Mouse (Mus musculus): ENCODE measurements around the gene Egflam.

Egflam gene

DNA sequence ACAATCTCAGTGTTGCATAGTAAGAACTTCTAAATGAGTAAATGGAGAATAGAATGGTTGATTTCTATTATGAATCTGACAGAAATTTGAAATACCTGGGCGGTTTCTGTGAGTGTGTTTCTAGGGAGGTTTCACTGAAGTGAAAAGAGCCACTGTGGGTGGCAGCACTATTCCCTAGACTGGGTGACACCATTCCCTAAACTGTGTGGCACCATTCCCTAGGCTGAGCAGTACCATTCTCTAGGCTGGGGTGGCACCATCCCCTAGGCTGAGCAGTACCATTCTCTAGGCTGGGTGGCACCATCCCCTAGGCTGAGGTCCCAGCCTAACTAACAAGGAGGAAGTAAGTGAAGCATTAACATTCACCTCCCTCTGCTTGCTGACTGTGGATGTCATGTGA, 103.0 kb downstream of the Egflam start:
- in situ Hi-C loops (cut with MseI, MboI) = no loop called here

DNA sequence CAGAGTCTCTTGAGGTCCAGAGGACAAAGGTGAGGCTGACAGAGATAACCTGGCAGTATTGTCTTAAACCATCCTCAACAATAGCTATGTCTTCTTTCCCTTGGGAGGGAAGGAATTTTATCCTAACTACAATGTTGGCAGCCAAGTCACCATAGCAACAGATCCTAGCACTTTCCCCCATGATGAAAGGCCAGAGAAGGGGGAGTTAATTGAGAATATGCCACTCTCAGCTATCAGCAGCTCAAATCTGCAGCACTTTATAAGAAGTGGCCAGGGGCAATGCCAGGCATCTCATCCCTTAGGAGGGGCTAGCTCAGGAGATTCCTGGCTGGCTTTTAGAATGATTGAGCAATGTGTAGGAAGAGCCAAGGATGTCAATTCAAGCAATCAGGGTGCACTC, 105.3 kb downstream of the Egflam start:
- in situ Hi-C loops (cut with MseI, MboI) = no loop called here

DNA sequence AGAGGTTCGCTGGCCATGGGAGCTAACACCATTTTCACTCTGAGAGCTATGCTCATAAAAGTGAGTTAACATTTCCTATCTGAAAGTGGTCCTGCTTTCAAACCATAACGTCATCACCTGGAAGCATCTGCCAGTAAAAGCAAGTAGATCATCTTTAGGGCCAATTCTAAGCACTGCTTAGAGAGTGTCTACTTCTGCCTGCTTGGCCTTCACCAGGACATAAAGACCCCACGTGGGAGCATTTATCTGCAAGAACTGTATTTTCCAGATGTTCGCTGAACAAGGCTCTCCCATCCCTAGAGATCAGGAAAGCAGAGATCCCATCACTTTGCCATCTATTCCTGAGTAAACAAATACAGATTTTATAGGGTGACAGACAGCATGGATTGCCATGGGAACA, 108.2 kb downstream of the Egflam start:
- in situ Hi-C loops (cut with MseI, MboI) = no loop called here

DNA sequence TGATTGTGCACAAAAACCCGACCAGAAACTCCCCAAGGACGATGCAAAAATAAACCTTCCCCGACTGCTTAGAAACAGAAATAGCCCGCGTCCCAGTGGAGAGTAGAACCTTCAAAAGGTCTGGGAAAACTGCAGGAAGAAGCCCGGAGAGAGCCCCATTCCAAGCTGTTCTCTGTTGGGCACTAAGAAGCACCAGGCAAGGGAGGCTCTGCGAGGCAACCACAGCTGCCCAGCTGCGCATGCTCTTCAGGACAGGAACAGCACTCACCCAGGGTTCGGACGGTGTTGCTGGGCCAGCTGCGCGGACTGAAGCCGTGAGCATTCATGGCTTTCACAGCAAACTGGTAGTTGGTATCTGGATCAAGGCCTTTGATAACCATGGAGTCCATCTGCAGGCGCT, 108.7 kb downstream of the Egflam start:
- in situ Hi-C loops (cut with MseI, MboI) = no loop called here

DNA sequence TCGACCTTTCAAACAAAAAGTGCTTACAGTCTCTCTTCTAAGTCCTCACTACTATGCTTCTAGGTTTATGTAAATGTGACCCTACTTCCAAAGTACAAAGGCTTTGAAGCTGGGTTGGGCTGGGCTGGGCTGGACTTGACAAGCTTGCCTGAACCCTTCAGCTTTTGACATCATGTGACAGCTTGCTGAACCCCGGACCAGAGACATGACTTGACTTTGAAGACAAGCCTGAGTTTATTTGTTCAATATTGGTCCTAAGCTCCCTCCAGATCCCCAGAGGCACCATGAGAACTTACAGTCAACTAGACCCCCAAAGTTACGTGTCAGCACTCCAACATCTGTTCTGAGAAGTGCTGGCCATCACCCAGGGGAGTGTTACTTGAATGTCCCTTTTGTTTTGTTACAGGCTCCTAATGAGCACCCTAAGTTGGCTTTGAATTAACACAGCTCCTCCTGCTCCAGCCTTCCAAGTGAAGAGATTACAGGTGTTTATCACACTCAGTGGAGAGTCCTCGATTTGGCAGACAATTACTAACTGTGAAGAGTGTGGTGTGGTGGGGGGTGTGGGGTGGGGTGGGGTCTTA, 109.3 kb downstream of the Egflam start:
- in situ Hi-C loops (cut with MseI, MboI) = no loop called here

DNA sequence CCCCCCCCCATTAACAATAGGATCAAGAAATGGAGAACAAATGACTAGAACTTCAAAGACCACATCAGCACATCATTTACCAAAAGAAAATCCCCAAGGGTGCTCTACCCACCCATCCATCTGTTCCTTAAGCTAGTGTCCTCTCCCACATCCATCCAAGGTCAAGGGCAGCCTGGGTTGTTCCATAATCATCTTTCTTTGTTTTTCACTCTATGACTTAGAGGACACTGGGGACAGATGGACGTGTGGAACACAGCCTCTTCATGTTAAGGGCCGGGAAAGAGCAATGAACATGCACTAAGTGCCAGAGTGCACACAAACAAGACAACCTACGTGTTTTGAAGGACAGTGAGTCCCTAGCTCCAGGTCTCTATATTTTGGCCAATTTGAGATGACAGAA, 110.3 kb downstream of the Egflam start:
- in situ Hi-C loops (cut with MseI, MboI) = no loop called here

DNA sequence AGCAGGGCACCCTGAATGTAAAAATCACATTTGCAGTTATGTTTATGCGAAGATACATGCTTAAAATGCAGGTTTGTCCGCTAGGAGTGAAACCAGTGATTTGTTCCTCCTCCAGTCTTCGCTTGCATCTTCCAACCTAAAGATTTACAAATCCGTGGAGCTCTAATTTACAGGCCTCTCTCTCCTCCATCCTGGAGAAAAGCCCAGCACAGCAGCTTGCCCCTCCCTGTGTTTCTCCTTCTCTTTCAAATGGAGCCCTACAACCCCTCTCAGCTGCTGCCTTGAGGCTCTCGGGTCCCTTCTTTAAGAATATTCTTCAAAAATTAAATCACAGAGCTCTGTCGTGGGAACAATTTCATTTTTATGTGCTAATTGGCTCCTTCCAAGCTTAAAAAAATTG, 116.6 kb downstream of the Egflam start:
- in situ Hi-C loops (cut with MseI, MboI) = no loop called here

DNA sequence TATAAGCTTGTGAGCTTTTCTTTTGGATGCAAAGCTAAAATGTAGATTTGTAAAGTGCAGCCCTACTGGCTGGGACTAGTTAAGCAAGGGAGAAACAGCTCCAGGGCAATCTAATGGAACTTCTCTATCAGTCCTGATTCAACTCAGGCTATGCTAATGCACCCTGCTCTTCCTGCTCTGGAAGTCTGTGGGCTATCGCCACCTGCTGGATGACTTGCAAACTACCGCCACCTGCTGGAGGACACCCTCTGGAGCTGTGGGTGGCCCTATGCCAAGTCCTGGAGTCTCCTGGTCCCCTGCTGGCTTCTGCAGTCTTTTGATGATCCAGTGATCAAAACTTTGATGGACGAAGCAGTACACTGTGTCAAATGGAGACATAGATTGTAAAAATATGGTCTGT, 134.4 kb downstream of the Egflam start:
- in situ Hi-C loops (cut with MseI, MboI) = no loop called here

DNA sequence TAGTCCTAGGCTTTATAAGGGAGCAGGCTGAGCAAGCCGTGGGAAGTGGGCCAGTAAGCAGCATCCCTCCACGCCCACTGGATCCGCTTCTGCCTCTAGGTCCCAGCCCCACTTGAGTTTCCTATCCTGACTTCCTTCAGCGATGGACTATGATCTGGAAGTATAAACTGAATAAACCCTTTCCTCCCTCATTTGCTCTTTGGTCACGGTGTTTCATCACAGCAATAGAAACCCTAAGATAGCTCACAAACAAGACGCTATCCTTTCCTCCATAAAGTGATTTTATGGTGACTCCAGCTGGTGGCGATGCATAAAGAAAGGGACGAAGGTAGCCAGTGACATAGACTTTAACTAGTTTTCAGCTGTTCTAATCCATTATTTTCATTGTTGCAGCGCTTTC, 134.9 kb downstream of the Egflam start:
- in situ Hi-C loops (cut with MseI, MboI) = no loop called here

DNA sequence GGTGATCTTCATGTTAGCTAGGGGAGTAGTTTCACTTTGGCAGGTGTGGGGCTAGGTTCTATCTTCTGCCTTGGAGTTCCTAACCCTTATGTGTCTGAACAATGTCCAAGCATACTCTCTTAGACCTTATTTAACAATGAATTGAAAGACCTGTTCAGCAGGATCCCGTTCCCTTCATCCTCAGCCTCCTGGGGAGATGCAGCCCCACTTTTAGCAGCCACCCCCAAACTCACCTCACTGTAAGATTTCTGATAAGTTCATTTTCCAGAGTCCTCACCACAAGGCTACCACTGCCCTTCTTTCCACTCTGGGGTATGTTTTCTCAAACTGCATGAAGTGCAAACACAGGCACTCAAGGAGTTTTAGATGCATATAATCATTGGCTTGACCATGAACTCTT, 136.8 kb downstream of the Egflam start:
- in situ Hi-C loops (cut with MseI, MboI) = no loop called here

DNA sequence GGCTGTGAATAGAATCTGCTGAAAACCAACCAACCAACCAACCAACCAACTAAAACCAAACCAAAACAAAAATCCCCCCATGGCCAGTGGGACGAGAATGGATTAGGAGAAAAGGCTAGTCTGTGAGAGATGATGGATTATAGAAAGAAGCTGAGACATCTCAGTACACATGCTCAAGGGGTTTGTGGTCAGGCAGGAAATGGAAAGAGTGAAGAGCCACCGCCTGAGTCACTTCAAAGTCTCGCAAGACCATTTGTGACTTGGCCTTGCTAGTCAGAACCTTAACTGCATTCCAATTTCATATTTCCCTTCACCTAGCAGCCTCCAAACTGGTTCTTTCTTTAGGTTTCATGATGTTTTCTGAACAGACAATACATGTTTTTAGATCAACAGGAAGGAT, 141.6 kb downstream of the Egflam start:
- in situ Hi-C loops (cut with MseI, MboI) = no loop called here

DNA sequence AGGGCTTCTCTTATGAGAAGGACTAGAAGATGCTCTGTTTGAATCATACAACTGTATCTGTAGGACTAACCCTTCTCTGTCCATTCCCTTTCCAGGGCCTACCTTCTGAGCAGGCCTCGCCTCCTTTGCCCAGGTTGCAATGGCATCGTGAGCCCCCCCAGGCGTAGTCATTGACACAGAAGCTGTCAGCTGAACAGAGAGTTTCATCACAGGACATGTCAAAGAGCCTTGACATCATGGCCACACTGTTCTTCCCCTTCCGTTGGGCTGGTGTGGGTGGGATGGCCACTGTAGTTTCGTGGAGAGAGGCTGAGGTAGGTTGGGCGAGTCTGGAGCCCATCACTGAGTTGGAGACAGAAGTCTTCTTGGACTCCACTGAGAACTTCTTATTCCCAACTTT, 144.9 kb downstream of the Egflam start:
- in situ Hi-C loops (cut with MseI, MboI) = no loop called here

DNA sequence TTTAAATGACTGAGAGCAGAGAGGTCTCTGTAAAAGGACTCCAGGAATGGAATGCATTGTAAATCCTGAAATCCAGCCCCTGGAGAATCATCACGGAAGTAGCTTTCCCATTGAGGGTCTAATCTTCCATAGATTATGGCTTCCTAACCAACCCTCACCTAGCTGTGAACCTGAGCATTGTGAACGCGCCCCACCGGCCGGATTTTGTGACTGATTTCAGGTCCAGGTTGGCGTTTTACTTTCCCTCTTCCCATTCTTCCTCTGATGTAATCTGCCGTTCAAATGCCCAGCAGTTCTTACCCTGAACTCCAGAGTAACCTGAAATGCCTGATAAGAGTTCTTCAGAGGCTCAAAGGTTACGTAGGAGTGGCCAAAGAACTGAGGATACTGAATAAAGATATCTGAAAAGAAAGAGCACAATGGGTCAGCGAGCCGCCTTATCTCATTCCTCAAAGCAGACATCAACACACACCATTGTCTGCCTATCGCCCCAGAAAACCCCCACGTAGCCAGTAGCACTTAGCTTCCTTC, 146.0 kb downstream of the Egflam start:
- in situ Hi-C loops (cut with MseI, MboI) = no loop called here

DNA sequence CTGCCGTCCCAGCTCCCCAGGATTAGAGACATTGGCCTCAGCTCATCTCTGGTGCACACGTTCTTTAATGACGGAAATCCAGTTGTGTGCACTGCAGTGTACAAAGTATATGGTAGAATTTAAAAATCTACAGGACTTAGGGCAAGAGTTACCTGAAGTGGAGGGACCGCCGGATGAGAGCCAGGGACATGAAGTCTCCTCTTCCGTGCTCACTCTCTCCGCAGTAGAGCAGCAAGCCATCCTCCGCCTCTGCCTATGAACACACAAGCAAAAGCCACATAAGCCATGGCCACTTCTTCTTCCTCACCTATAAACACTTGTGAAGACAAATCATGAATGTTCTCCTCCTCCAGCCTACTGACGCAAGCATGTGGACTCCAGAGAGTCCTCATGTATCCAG, 147.2 kb downstream of the Egflam start:
- in situ Hi-C loops (cut with MseI, MboI) = no loop called here

DNA sequence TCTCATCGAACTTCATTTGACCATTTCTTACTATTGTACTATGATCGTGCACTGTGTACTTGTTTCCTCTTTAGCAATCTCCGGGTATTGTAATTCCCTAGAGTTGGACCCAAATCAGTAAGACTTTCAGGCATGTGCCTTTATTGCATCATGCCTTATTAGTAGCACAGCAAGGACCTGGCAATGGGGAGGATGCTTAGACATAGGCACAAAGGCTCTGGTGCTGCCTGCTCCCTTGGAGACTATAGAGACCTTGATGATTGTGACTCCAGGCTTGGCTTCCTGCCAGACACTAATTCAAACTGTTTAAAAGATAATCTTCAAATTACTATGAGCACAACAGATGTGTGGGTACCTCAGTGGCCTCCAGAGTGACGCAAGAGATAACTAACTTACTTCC, 149.0 kb downstream of the Egflam start:
- in situ Hi-C loops (cut with MseI, MboI) = no loop called here

DNA sequence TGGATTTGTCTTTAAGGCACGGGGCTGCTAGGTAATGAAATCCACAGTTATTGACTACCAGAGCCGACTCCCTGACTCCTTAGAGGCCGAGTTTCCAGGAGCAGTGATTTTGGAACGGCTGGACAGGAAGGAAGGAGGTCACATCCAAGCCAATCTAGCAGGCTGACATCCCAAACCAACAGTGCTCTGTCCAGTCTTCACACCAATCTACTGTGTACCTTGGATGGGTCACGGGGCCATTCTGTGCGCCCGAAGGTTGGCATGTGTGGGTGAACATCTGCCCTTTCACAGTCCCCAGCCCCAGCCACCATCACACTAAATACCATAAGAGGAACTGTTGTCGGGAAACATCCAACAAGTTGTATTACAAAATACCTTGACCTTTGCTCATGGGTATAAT, 150.9 kb downstream of the Egflam start:
- in situ Hi-C loops (cut with MseI, MboI) = no loop called here

DNA sequence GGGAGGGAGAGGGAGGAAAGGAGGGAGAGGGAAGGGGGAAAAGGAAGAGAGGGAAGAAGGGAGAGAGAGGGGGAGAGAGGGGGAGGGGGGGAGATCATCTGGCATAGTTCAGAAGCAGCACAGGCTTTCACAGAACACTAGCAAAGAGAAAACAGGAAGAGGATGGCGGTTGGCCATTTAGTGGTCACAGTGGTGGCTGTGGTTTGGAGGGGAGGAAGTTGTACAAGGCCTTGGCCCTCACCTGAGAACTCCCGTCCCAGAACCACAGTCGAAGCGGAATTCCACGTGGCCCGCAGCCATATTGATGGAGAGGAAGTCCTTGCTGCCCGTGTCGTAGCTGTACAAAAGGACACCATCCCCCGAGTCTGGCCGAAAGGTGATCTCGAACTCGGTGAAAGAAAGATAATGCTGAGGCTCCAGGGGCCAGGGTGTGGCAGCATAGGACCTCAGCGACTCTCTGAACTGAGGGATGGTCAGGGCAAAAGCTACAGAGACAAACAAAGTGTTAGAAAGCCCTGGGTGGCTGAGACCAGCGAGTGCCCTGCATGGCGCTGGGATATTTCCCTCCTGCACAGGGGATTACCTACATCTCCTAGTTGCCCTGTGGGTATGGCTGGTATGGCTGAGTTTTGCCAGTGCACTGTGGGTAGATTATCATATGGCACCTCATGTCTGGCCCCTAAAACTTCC, 155.9 kb downstream of the Egflam start:
- in situ Hi-C loops (cut with MseI, MboI) = no loop called here

DNA sequence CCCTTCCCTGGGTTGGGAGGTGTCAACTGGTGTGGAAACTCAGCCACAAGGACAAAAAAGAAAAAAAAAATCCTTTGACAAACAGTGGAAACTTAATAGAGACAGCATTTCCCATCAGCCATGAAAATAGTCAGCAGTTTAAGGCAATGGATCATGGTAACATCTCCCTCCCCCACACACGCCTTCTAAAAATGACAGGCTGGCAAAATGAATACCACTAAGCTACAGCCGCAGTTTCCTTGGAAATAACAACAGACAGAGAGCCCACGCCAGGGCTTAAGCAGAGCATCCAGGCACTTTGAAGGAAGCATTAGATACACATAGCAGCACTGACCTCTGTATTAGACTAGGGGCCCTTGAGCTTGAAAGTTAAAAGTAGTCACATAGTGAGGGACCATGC, 157.2 kb downstream of the Egflam start:
- in situ Hi-C loops (cut with MseI, MboI) = no loop called here

DNA sequence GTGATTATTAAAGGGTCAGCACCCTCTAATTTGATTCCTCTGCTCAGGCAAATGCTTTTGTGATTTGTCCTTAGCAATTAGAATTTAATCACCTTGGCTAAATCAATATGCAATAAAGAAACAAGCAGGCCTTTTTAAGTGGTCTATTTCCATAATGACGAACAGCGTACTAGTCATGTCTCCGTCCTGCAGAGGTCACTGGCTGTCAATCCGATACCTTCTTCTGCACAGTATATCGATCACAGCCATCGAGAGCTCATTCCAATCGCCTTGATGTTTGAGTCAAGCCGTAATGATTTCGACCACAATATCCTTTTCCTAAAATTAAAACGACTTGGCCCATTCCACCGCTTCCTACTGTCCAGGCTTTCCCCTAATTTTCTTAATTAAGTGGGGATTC, 158.3 kb downstream of the Egflam start:
- in situ Hi-C loops (cut with MseI, MboI) = no loop called here

DNA sequence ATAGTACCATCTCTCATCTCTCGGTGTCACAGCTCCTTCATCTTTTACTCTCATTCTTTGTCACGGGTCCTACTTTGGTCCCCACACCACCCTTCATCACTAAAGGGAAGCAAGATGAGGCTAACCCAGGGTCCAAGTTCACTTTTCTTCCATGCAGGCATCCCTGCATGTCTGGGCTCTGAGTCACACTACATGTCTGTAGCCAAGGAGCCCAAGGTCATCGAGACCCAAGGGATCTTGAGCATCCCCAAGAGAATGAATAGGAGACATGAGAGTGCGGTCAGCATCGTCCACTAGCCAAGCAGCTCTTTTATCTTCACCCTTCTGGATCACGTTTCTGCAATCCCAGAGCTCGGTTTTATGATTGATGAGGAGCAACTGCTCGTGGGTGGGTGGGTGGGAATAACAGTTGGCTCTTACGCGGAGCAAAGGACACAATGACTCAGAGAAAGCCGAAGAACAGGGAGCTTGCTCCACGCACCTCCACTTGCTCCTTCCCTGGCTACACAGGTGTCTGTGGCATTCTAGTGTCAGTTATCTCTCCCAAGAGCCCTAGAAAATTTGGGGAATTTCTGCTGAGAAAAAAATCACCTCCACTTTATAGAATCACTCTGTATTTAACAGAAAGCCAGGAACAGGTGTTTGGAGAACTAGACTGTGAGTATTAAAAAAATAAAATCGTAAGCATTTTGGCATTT, 164.7 kb downstream of the Egflam start:
- in situ Hi-C loops (cut with MseI, MboI) = no loop called here

DNA sequence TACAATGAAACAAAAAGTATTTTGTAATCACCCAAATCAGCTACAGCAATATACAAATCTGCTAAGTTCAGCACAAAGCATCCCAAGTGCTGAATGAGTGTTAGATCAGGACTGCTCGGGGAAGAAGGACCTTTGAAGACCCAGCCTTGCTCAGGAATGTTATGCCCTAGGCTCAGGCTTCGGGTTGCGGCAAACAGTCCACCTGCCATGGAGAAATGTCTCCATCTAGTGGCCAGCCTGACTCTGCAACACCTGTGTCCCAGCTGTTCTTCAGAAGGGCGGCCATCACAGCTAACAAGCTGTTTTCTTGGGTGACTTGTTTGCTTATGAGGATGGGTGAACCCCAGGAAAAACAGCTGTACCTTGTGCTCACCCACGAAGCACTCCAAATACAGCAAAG, 172.0 kb downstream of the Egflam start:
- in situ Hi-C loops (cut with MseI, MboI) = loop anchor here (5.0 to 10.0 kb wide), 3 partner anchors 91 to 319 kb away; no protein-coding TSS in a partner anchor

DNA sequence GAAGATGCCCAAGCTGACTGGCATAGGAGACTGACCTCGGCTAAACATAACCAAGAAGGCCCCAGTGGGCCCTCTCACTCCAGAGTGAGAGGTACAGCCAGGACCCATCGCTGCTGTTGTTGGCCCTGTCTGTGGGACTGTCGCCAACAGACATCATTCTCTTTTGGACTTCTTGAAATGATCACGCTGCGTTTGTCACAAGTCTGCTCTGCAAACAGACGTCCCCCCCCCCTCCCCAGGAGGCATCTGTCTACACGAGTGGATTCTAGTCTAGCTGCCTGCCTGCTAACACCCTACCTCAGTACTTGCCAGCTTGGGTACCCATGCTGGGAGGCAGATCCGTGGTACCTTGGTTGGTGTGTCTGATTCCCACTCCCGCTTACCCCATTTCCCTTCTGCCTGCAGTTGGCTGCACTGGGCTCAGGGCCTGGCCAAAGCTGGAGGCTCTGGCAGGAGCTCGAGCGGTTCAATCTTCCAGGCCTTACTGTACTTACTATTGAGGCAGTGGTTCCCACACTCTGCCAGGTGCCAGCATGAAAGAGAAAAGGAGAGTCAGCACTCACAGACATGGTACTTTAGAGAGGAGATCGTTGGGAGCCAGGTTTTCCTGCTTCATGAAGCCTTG, 173.9 kb downstream of the Egflam start:
- in situ Hi-C loops (cut with MseI, MboI) = loop anchor here (5.0 to 10.0 kb wide), 2 partner anchors 89 to 312 kb away; no protein-coding TSS in a partner anchor
